Mouse (Mus musculus) thymus, postnatal 36 days (tissue): ENCODE data around the gene Surf1.

Source experiments
- DNase-seq, 2 experiments: peaks; one replicate each; pipeline ENCODE4 v3.0.0; 2022; ENCODE audit warnings: mixed read lengths in 2 of 2

The Surf1 gene

GRCm38 (mm10) chr2:26915927-26916728 is at the start of gene Surf1, which contains the start of gene Surf2:
TSS of gene Surf1 (minus strand) at chr2:26916530.
TSS of gene Surf2 (plus strand) at chr2:26916367.
- DNase-seq, result peak; percentile 62 to 74

- DNase-seq, result no peak
Observed at GRCm38 (mm10) chr2:26964724-26965370, 48.5 kb upstream of the Surf1 start.

- DNase-seq, result peak; percentile 90 to 92
Observed at GRCm38 (mm10) chr2:26963923-26964723, 47.8 kb upstream of the Surf1 start, which contains the start of gene Rexo4. TSS of gene Rexo4 (minus strand) at chr2:26964386.

- no peak for DNase-seq
Observed at GRCm38 (mm10) chr2:26960756-26961155, 44.4 kb upstream of the Surf1 start.

- no peak for DNase-seq
Observed at GRCm38 (mm10) chr2:26957488-26957859, 41.1 kb upstream of the Surf1 start.

- no peak for DNase-seq
Observed at GRCm38 (mm10) chr2:26956811-26957487, 40.6 kb upstream of the Surf1 start.

- DNase-seq, result peak; percentile 23 to 42
Observed at GRCm38 (mm10) chr2:26954735-26955395, 38.5 kb upstream of the Surf1 start.

GRCm38 (mm10) chr2:26952866-26953265 is 36.5 kb upstream of the Surf1 start:
- no peak for DNase-seq

- DNase-seq, result no peak
Observed at GRCm38 (mm10) chr2:26952193-26952592, 35.9 kb upstream of the Surf1 start.

GRCm38 (mm10) chr2:26951346-26951905 is 35.1 kb upstream of the Surf1 start:
- DNase-seq, result no peak

- no peak for DNase-seq
Observed at GRCm38 (mm10) chr2:26950411-26950810, 34.1 kb upstream of the Surf1 start.

- DNase-seq, result no peak
Observed at GRCm38 (mm10) chr2:26943253-26943652, 26.9 kb upstream of the Surf1 start.

- no peak for DNase-seq
Observed at GRCm38 (mm10) chr2:26941539-26941938, 25.2 kb upstream of the Surf1 start.

GRCm38 (mm10) chr2:26936425-26936824 is 20.1 kb upstream of the Surf1 start:
- peak; percentile 37 to 62 for DNase-seq

GRCm38 (mm10) chr2:26935286-26935685 is 19.0 kb upstream of the Surf1 start:
- peak; percentile 44 to 47 for DNase-seq

GRCm38 (mm10) chr2:26933304-26934055 is 17.1 kb upstream of the Surf1 start, which contains the start of the genes Surf4 and Stkld1:
TSS of gene Surf4 (minus strand) at chr2:26933928.
TSS of gene Stkld1 (plus strand) at chr2:26934047.
- peak; percentile 93 to 96 for DNase-seq

- no peak for DNase-seq
Observed at GRCm38 (mm10) chr2:26932473-26933303, 16.4 kb upstream of the Surf1 start.

GRCm38 (mm10) chr2:26930390-26930789 is 14.1 kb upstream of the Surf1 start:
- DNase-seq, result peak; percentile 67 to 75

- no peak for DNase-seq
Observed at GRCm38 (mm10) chr2:26927745-26928476, 11.6 kb upstream of the Surf1 start.
